Mouse (Mus musculus) hindbrain, embryonic 10.5 days (tissue): Measurements from ENCODE around the gene Ticam1. TPM values are rescaled to one million over a fixed set of nuclear protein-coding genes. Genes with fewer than 3 reads are reported as not detected.

Experiments used
- DNase-seq: peaks from one replicate; pipeline ENCODE4 v3.0.0-alpha.2; 2017; ENCODE audit warnings: low spot score
- H3K27ac ChIP-seq: fragments of 300-500 bp; sonication (generic); 2 replicates; pipeline ENCODE4 v1.5.1; 2016; ENCODE audit warnings: mild to moderate bottlenecking, moderate library complexity
- H3K27me3 ChIP-seq: fragments of 300-500 bp; sonication (generic); 2 replicates; pipeline ENCODE4 v1.6.1; 2016; ENCODE audit warnings: mild to moderate bottlenecking; ENCODE audit not compliant: poor library complexity, insufficient read depth, severe bottlenecking
- H3K36me3 ChIP-seq: fragments of 300-500 bp; sonication (generic); 2 replicates; pipeline ENCODE4 v1.6.1; 2016; ENCODE audit warnings: mild to moderate bottlenecking, moderate library complexity
- H3K4me1 ChIP-seq: fragments of 300-500 bp; sonication (generic); replicated peaks from 2 replicates; pipeline ENCODE4 v1.6.1; 2016; ENCODE audit warnings: mild to moderate bottlenecking
- H3K4me3 ChIP-seq: fragments of 300-500 bp; sonication (generic); 2 replicates; pipeline ENCODE4 v1.5.1; 2016; ENCODE audit warnings: mild to moderate bottlenecking, moderate library complexity
- H3K9me3 ChIP-seq: fragments of 300-500 bp; sonication (generic); 2 replicates; pipeline ENCODE4 v1.6.1; 2016; ENCODE audit warnings: mild to moderate bottlenecking, moderate library complexity
- WGBS: fragments of 180-500 bp; shearing (Covaris S2); methylation state at CpG from one replicate; pipeline ENCODE4 v1.1.7; 2016; 5-methylcytosine and 5-hydroxymethylcytosine counted together
- polyA plus RNA-seq: library from polyadenylated mRNA; unstranded; fragments of >200 nt; fragmentation: Nextera tagmentation; extraction: Ambion mirVana; gene quantifications from 2 replicates; pipeline ENCODE4 v1.2.1, GENCODE M21; 2016

Gene Ticam1
- polyA plus RNA-seq, 1 experiment from 2014 or later, result 2.6 TPM

DNA sequence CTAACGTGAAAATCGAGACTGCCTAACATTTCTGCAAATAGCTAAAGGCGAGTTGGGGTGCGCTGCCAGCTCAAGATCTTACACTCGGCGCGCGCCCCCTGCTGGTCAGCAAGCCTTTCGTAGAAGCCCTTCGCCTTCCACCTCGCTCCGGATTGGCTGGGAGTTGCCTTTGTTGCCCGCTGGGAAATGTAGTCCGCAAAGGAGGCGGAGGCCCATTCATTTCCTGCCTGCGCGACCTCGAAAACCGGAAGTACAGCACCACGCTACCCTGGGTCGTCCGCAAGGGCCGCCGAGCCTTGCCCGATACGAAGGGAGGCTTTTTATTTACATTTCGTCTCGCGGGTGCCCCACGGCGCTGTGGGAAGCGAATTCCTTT, 20.7 kb downstream of the Ticam1 start:
- Histone ChIP-seq H3K27ac (peak overlapping the region; percentile 86), H3K27me3 (no peaks in the 10 kb centered on the region), H3K4me3 (peak overlapping the region; percentile 74), H3K4me1 (peaks cover 44% of the 10 kb centered on the region), H3K9me3 (no peaks in the 10 kb centered on the region), H3K36me3 (peaks cover 32% of the 10 kb centered on the region)
- under 1% methylated on average over 32 of the region's 32 CpGs for WGBS
- peak; percentile 98 for DNase-seq

DNA sequence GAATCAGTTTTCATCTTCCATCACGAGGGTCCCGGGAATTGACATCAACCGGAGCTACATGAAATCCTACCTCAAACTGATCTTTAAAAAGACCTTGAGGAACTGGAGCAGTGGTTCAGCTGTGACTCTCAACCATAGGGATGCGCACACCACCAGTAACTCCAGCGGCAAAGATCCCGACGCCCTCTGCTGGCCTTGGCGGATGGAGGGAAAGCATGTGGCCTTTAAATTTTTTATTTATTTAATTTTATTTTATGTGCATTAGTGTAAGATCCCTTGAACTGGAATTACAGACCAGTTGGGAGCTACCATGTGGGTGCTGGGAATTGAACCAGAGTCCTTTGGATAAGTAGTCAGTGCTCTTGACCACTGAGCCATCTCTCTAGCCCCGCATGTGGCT, 21.2 kb downstream of the Ticam1 start:
- peak overlapping the region; percentile 86; the same call in 1 of the 2 replicates for H3K27ac ChIP-seq
- 19% methylated on average over 9 of the region's 9 CpGs for WGBS
- peak overlapping the region; percentile 74 for H3K4me3 ChIP-seq
- H3K36me3 ChIP-seq, result peaks cover 28% of the 10 kb centered on the region
- no peaks in the 10 kb centered on the region for H3K9me3 ChIP-seq
- H3K4me1 ChIP-seq, result peaks cover 48% of the 10 kb centered on the region
- no peak for DNase-seq
- no peaks in the 10 kb centered on the region for H3K27me3 ChIP-seq

DNA sequence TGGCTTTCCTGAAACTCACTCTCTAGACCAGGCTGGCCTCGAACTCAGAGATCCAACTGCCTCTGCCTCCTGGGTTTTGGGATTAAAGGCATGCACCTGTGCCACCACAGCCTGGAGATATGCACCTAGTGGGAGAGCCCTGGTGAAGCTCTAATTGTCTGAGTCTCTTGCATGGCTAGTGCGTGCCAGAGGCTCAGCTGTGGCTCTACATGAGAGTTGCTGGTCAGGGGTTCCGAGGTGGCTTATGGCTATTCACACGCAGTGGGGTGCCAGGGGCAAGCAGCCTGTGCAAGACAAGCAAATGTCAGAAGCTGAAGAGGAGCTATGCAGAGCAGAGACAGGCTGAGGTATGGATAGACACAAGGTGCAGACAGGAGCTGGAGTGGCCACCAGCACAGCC, 21.9 kb downstream of the Ticam1 start:
- Histone ChIP-seq H3K27ac (no peak overlapping the region), H3K36me3 (peaks cover 20% of the 10 kb centered on the region), H3K9me3 (no peaks in the 10 kb centered on the region), H3K4me1 (peaks cover 43% of the 10 kb centered on the region), H3K27me3 (no peaks in the 10 kb centered on the region), H3K4me3 (no peak overlapping the region)
- DNase-seq, result no peak
- 84% methylated on average over 4 of the region's 4 CpGs for WGBS

DNA sequence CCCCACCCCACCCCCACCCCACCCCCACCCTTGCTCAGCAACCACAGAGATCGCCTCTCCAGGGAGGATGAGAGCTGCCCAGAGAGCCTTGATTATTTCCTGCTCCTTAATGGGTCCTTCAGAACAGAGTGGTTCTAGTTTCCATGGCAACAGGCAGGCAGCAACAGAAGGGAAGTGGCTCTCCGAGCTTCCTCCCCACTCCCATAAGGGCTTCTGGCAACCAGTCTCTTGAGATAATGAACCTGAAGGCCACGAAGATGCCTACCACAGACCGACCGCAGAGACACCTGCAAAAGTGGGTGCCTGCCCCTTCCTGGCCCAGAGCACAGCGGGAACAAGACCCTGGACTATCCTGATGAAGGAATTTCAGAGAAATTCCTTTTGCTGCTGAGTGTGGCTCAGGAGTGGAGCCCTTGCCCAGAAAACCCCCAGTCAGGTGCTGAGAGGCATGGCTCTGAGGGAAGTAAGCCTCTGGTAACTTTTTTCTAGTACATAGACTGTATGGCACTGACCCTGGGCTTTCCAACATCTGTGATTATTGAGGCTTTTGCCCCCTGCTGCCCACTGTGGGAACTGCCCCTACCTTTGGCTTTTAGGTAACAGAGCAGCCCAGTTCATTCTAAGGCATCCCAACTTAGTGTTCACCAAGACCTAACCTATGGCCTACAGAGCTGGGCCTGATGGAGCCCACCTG, 25.3 kb downstream of the Ticam1 start:
- H3K27ac ChIP-seq, result 0 out of 2 replicates have a peak overlapping the region, but pooled peaks have one; percentile 35

DNA sequence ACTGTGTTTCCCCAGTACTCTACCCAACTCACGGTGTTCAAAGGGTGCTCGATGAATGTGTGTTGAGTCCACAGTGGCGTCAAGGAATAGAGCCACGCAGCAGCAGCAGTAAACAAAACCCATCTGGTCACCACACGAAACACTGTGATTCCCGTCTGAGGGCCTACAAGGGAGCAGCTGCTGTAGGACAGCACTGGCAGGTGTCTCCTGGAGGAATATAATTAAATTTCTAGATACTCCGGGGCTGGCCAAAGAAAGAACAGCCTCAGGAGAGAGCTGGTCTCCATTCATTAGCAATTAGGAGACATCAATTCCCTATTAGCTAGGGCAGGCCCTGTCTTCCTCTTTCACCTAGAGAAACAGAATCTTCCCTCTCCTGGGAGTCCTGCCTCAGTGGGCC, 31.0 kb downstream of the Ticam1 start:
- WGBS, result 72% methylated on average over 7 of the region's 7 CpGs
- H3K9me3 ChIP-seq, result no peaks in the 10 kb centered on the region
- H3K27me3 ChIP-seq, result peaks cover 21% of the 10 kb centered on the region
- no peak overlapping the region for H3K27ac ChIP-seq
- no peak for DNase-seq
- no peak overlapping the region for H3K4me3 ChIP-seq
- H3K4me1 ChIP-seq, result peaks cover 10% of the 10 kb centered on the region
- H3K36me3 ChIP-seq, result no peaks in the 10 kb centered on the region

More for the DNA sequence above, 25.3 kb downstream of the Ticam1 start:
- Histone ChIP-seq H3K27me3 (0 out of 2 replicates have a peak, but pooled peaks cover 3% of the 10 kb centered on the region), H3K4me3 (0 out of 2 replicates have a peak overlapping the region, but pooled peaks have one; percentile 18), H3K36me3 (no peaks in the 10 kb centered on the region), H3K4me1 (peaks cover 16% of the 10 kb centered on the region), H3K9me3 (no peaks in the 10 kb centered on the region)
- peak; percentile 68 for DNase-seq
- 28% methylated on average over 6 of the region's 6 CpGs for WGBS

DNA sequence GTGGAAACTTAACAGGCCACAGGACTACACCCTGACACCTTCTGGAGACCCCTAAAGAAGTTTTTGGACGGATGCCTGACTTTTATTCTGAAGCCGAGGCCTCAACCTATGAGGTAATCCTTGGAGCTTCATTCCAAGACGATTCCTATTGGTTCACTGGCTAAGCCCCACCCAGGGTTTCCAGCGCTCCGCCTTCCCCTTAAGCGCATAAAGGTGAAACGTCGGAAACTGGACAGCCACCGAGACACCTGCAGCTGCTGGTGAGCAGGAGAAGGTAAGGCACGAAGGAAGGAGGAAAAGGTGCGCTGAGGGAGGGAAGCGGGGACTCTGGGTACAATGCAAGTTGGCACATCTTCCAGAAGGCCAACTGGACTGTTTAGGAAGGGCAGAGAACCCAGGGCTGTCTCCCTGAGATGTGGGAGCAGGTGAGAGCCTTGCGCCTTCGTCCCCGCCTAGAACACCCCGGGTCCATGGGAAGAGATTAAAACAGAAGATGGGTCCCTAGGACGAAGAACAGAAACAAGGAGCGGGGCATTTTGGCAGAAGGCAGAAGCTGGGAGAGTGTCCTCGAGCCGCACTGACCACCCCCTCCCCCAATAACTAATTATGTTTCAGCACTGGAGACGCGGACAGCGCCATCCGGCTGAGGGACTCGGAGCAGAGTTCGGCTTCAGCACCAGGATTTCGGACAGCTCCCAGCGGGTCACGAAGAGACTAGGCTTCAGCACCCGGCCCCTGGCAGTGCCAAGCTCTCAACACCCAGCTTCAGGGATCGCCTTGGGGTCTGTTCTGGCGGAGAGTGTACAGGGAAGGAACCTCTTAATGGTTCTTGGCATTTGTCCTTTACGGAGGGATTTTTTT, 34.8 kb downstream of the Ticam1 start:
- Histone ChIP-seq H3K36me3 (no peaks in the 10 kb centered on the region), H3K9me3 (no peaks in the 10 kb centered on the region), H3K27ac (no peak overlapping the region), H3K4me1 (peaks cover 14% of the 10 kb centered on the region), H3K4me3 (peak overlapping the region; percentile 41), H3K27me3 (peaks cover 20% of the 10 kb centered on the region)
- 1% methylated on average over 33 of the region's 33 CpGs for WGBS
- peak; percentile 89 for DNase-seq

DNA sequence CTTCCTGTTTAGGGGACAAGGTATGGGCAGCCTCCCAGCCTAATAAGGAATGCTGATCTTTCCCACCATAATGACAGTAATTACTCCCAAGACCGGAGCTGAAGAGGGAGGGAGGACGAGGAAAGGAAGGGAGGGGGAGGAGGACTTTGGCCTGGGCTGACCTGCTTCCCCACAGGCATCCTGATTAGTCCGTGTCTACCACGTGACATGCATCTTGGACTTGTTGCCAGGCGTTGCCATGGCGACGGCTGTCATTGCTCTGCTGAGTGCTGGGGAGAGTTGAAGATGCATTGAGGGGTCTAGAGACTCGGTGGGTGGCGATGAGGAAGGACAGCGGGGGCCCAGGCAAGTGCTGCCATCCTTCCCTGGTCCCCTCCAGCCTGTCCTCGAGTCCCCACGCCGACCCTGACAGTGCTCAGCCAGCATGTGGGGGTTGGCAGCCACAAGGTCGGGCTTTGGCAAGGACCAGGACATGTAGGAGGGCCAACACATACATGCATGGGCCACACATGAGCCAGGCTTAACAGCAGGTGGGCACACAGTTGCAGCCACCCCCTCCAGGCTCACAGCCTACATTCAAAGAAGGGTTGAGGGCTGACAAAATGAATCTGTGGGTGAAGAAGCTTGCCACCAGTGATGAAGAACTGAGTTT, 42.6 kb downstream of the Ticam1 start:
- no peaks in the 10 kb centered on the region for H3K27me3 ChIP-seq
- no peaks in the 10 kb centered on the region for H3K36me3 ChIP-seq
- H3K4me1 ChIP-seq, result peaks cover 19% of the 10 kb centered on the region
- no peak overlapping the region for H3K27ac ChIP-seq
- 2% methylated on average over 14 of the region's 14 CpGs for WGBS
- DNase-seq, result peak; percentile 81
- peak overlapping the region; percentile 16; the same call in 1 of the 2 replicates for H3K4me3 ChIP-seq
- no peaks in the 10 kb centered on the region for H3K9me3 ChIP-seq

DNA sequence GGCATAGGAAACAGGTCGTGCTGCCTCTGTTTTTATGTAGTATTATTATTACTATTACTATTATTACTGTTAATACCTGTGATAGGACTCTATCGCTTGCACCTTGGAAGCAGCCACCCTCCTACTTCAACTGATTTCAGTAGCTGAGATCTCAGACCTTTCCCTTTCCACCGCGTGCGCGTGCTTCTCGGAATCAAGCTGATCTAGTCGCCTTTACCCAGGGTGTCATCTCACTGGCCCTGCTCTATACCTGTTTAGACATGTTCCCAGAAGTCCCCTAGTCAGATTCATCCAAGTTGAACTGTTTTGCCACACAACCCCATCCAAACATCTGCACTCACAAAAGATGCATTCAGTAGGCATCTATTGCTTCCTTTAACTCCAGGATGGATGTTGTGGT, 43.2 kb downstream of the Ticam1 start:
- no peaks in the 10 kb centered on the region for H3K27me3 ChIP-seq
- H3K9me3 ChIP-seq, result no peaks in the 10 kb centered on the region
- WGBS, result 60% methylated on average over 8 of the region's 8 CpGs
- peak overlapping the region; percentile 16; the same call in 1 of the 2 replicates for H3K4me3 ChIP-seq
- H3K36me3 ChIP-seq, result no peaks in the 10 kb centered on the region
- DNase-seq, result no peak
- H3K4me1 ChIP-seq, result peaks cover 19% of the 10 kb centered on the region
- no peak overlapping the region for H3K27ac ChIP-seq

DNA sequence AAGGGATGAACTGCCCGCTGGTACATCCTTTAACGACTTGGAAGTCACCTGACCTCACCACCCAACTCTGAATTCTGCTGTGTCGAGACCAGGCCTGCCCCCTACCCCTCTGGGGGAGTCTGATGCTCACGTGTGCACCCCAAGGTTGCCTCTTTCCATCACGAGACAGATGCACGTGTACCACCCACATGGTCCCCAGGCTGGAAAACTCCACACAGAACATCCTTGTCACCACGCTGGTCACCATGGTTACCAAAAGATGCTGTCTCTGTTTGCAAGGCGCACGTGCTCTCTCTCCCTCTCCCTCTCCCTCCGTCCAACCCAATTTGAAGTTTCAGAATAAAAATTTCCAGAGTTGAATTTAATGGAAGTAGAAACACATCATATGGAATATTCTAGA, 46.6 kb downstream of the Ticam1 start:
- DNase-seq, result no peak
- Histone ChIP-seq H3K4me3 (no peak overlapping the region), H3K4me1 (peaks cover 12% of the 10 kb centered on the region), H3K27ac (no peak overlapping the region), H3K36me3 (no peaks in the 10 kb centered on the region), H3K9me3 (no peaks in the 10 kb centered on the region), H3K27me3 (no peaks in the 10 kb centered on the region)
- 64% methylated on average over 10 of the region's 10 CpGs for WGBS

DNA sequence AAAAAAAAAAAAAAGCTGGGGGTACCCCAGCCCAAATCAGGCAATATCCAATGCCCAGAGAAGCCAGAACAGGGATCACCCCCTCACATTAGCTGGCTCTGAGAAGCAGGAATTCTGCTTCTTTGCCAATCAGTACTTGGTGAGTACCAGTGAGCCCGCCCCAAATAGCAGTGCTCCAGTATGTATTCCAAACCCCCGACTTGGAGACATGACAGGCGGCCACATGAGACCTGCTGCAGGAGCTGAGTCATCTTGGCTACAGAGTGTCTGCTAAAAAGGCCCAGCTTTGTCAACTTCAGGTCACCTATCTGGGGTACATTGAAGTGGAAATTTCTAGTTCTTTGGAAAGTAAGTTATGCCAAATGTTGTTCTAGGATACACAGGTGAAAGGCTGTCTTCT, 50.0 kb downstream of the Ticam1 start:
- 73% methylated on average over 3 of the region's 3 CpGs for WGBS

DNA sequence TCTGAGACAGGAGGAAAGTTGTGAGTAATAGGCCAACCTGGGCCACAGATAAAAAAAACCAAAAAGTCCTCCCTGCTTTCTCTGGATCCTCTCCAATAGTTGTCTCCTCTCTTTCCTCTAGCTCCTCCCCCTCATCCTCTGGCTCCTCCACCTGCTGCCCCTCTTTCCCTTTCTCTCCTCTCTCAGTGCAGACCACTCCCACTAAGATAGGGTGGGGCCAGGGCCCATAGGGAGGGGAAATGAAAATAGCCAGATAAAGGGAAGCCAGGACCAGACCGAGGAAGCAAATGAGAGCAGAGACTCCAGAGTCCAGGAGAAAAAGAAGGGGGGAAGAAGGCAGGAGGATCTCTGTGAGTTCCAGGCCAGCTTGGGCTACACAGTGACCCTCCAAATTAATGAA, 51.7 kb downstream of the Ticam1 start:
- H3K9me3 ChIP-seq, result no peaks in the 10 kb centered on the region

More for the DNA sequence above, 50.0 kb downstream of the Ticam1 start:
- DNase-seq, result no peak
- H3K9me3 ChIP-seq, result no peaks in the 10 kb centered on the region
- H3K4me3 ChIP-seq, result no peak overlapping the region
- no peaks in the 10 kb centered on the region for H3K36me3 ChIP-seq
- no peaks in the 10 kb centered on the region for H3K27me3 ChIP-seq
- H3K4me1 ChIP-seq, result no peaks in the 10 kb centered on the region
- H3K27ac ChIP-seq, result no peak overlapping the region

DNA sequence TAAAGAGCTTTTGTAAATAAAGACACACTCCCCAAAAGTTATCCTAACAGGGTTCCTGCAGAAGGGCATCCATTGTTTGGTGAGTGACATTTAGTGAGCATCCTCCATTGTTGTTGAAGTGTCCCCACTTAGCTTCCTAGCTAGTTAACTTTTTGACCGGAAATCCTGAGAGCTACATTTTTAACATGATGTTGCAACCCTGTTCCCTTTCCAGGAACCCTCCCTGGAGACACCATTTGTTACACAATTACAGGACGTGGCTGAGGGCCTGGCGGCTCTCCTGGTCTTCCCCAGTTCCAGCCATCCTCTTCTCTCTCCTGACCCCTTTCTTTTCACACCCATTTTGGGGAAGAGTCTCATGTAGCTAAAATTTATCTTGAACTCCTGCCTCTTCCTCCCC, 56.8 kb downstream of the Ticam1 start:
- H3K4me1 ChIP-seq, result peaks cover 36% of the 10 kb centered on the region
- no peak for DNase-seq
- no peaks in the 10 kb centered on the region for H3K27me3 ChIP-seq
- H3K9me3 ChIP-seq, result no peaks in the 10 kb centered on the region
- WGBS, result 75% methylated on average over 3 of the region's 3 CpGs
- H3K4me3 ChIP-seq, result peak overlapping the region; percentile 95; the same call in 1 of the 2 replicates
- H3K36me3 ChIP-seq, result peaks cover 14% of the 10 kb centered on the region
- no peak overlapping the region for H3K27ac ChIP-seq

More for the DNA sequence above, 51.7 kb downstream of the Ticam1 start:
- H3K4me3 ChIP-seq, result no peak overlapping the region
- DNase-seq, result no peak
- WGBS, result 33% methylated on average over 1 of the region's 1 CpGs
- H3K27ac ChIP-seq, result no peak overlapping the region
- no peaks in the 10 kb centered on the region for H3K27me3 ChIP-seq
- H3K4me1 ChIP-seq, result peaks cover 3% of the 10 kb centered on the region; the same call in 1 of the 2 replicates
- H3K36me3 ChIP-seq, result no peaks in the 10 kb centered on the region
